Mouse (Mus musculus) lung, postnatal 36 days (tissue): ENCODE measurements around the gene Cacna2d3.

Source experiments
- DNase-seq: peaks from one replicate; pipeline ENCODE4 v3.0.0; 2022; ENCODE audit warnings: mixed read lengths

The Cacna2d3 gene

GRCm38 (mm10) chr14:28886661-28887060, 835.0 kb downstream of the Cacna2d3 start:
- DNase-seq = no peak

- no peak for DNase-seq
Measured at GRCm38 (mm10) chr14:28870983-28871382, 850.7 kb downstream of the Cacna2d3 start.

- no peak for DNase-seq
Measured at GRCm38 (mm10) chr14:28870382-28870781, 851.3 kb downstream of the Cacna2d3 start.

- DNase-seq = no peak
Measured at GRCm38 (mm10) chr14:28864925-28865324, 856.7 kb downstream of the Cacna2d3 start.

DNA sequence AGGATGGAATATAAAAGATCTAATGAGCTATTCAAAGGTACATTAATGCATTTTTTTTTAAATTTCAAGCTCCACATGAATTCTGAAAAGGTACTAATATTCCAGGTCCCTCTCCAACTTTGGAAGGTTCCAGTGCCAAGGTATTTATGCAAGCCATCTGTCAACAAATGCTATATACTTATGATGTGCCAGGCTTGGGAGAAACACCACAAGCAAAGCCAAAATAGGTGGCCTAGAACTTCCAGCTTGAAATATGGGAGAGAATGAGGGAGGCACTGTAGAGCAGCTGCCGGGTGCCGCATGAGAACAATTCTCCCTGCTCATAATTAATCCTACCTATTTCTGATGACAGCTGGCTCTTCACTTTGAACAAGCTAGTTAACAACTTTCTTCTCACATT, 860.5 kb downstream of the Cacna2d3 start:
- DNase-seq = no peak
